Mouse (Mus musculus): ENCODE measurements around the gene Ttc30b. TPM values are rescaled to one million over a fixed set of nuclear protein-coding genes. Genes with fewer than 3 reads are reported as not detected.
A peak's percentile ranks its signal among the peaks of the same experiment; 100 is the strongest.

The Ttc30b gene
- total and polyA plus RNA-seq, 2 experiments from 2014 or later: 14.0 to 26.7 TPM

DNA sequence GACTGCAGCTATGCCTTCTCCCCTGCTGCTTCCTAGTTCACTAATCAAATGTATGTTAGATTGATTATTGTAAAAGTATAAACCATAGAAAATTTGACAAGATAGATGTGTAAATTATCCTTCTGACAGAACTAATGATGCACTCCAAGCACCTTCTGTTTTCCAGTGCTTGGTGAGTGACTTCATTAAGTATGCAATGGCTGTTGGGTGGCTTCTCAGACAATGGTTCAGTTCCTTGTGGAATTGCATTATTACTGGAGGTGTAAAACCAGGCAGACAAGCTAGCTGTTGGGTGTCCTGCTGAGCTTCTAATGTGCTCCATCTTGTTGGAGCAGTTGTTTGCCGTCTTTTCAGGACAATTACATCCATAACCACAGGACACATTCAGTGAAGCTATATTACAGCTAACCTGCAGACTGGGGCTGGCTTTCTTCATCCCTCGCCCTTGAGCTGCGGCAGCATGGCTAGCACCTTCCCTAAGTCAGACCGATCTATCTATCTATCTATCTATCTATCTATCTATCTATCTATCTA, 14.5 kb downstream of the Ttc30b start:
- no peak overlapping the region for H3K27ac ChIP-seq (ENCODE audit: low read depth)
- H3K9ac ChIP-seq (replicated peaks; ENCODE audit: low read depth, low read length): no peak overlapping the region
- no peaks in the 10 kb centered on the region for H3K27me3 ChIP-seq (ENCODE audit: control insufficient read depth, insufficient read depth, low read length)
- no peaks in the 10 kb centered on the region for H3K9me3 ChIP-seq (replicated peaks; ENCODE audit: control insufficient read depth, low read length)
- ATAC-seq (ENCODE audit: insufficient read depth, low read depth): no peak
- TF ChIP-seq CTCF (IDR thresholded peaks at IDR 0.05; ENCODE audit: low read depth): no peak
- H3K36me3 ChIP-seq (replicated peaks; ENCODE audit: control insufficient read depth, insufficient read depth, low read length): peaks cover 14% of the 10 kb centered on the region
- no peak overlapping the region for H3K4me3 ChIP-seq (ENCODE audit: low read depth, low read length)
- no peaks in the 10 kb centered on the region for H3K4me1 ChIP-seq (ENCODE audit: control insufficient read depth, insufficient read depth)
- no peak for DNase-seq (ENCODE audit: low spot score)
- H3K4me2 ChIP-seq (ENCODE audit: low read depth, low read length): no peak overlapping the region
- 87% methylated on average over 4 of the region's 4 CpGs for WGBS

DNA sequence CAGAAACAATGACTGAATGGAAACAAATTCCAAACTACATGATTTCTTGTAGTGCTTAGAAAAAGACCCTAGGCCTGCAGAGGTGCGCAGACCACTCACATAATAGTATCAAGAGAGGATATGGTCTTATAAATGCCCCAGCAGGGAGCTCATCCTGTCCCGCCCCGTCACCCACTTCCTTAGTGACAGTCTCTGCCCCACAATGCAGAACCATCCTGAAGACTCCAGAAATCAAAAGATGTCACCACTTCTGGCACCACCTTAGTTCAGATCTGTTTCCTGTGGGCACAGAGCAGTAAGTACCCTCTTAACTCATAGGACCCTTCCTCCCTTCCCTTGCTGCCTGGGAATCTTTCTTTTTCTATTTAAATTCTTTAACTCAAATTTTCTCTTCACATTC, 23.3 kb downstream of the Ttc30b start:
- Histone ChIP-seq H3K27ac (ENCODE audit: low read depth) (no peak overlapping the region), H3K9ac (replicated peaks; ENCODE audit: low read depth, low read length) (no peak overlapping the region), H3K4me1 (ENCODE audit: control insufficient read depth, insufficient read depth) (no peaks in the 10 kb centered on the region), H3K36me3 (replicated peaks; ENCODE audit: control insufficient read depth, insufficient read depth, low read length) (peaks cover 34% of the 10 kb centered on the region), H3K9me3 (replicated peaks; ENCODE audit: control insufficient read depth, low read length) (no peaks in the 10 kb centered on the region), H3K4me3 (ENCODE audit: low read depth, low read length) (no peak overlapping the region), H3K27me3 (ENCODE audit: control insufficient read depth, insufficient read depth, low read length) (no peaks in the 10 kb centered on the region), H3K4me2 (ENCODE audit: low read depth, low read length) (no peak overlapping the region)
- TF ChIP-seq EP300 (IDR thresholded peaks at IDR 0.05; ENCODE audit: low read depth): no peak
- TF ChIP-seq CTCF (IDR thresholded peaks at IDR 0.05; ENCODE audit: low read depth): no peak
- ATAC-seq (ENCODE audit: insufficient read depth, low read depth) (no peak), DNase-seq (ENCODE audit: low spot score) (no peak)
- 86% methylated on average over 3 of the region's 3 CpGs for WGBS

DNA sequence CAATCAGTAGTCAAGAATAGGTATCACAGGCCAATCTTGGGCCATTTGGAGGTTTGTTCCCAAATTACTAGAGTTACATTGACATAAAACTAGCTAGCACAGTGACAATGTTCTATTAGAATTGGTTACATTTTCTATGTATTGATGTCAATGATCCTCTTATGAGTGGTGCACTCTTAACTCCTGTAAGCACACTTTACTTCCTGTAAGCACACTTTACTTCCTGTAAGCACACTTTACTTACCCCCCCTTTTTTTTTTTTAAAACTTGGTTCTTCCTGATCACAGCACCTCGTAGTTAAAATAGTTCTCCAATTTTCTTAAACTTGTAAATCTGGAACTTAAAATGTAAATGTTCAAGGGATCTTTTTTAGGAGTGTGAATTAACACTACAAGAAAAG, 31.2 kb downstream of the Ttc30b start:
- WGBS: 80% methylated on average over 1 of the region's 1 CpGs
- Histone ChIP-seq H3K4me2 (ENCODE audit: low read depth, low read length) (no peak overlapping the region), H3K27ac (ENCODE audit: low read depth) (no peak overlapping the region), H3K4me3 (ENCODE audit: low read depth, low read length) (no peak overlapping the region), H3K9me3 (replicated peaks; ENCODE audit: control insufficient read depth, low read length) (no peaks in the 10 kb centered on the region), H3K27me3 (ENCODE audit: control insufficient read depth, insufficient read depth, low read length) (no peaks in the 10 kb centered on the region), H3K9ac (replicated peaks; ENCODE audit: low read depth, low read length) (no peak overlapping the region), H3K4me1 (ENCODE audit: control insufficient read depth, insufficient read depth) (no peaks in the 10 kb centered on the region), H3K36me3 (replicated peaks; ENCODE audit: control insufficient read depth, insufficient read depth, low read length) (peaks cover 38% of the 10 kb centered on the region)
- TF ChIP-seq EP300 (IDR thresholded peaks at IDR 0.05; ENCODE audit: low read depth): no peak
- no peak for TF ChIP-seq CTCF (IDR thresholded peaks at IDR 0.05; ENCODE audit: low read depth)
- no peak for ATAC-seq (ENCODE audit: insufficient read depth, low read depth)
- no peak for DNase-seq (ENCODE audit: low spot score)

- no peak overlapping the region for H3K4me2 ChIP-seq (ENCODE audit: low read depth, low read length)
- no peak for DNase-seq (ENCODE audit: low spot score)
- peaks cover 4% of the 10 kb centered on the region; the same call in 1 of the 2 replicates for H3K9me3 ChIP-seq (replicated peaks; ENCODE audit: control insufficient read depth, low read length)
- no peak for TF ChIP-seq EP300 (IDR thresholded peaks at IDR 0.05; ENCODE audit: low read depth)
- no peak for TF ChIP-seq CTCF (IDR thresholded peaks at IDR 0.05; ENCODE audit: low read depth)
- ATAC-seq (ENCODE audit: insufficient read depth, low read depth): no peak
- H3K4me1 ChIP-seq (ENCODE audit: control insufficient read depth, insufficient read depth): no peaks in the 10 kb centered on the region
- no peak overlapping the region for H3K27ac ChIP-seq (ENCODE audit: low read depth)
- H3K36me3 ChIP-seq (replicated peaks; ENCODE audit: control insufficient read depth, insufficient read depth, low read length): peaks cover 29% of the 10 kb centered on the region
- no peak overlapping the region for H3K9ac ChIP-seq (replicated peaks; ENCODE audit: low read depth, low read length)
- H3K27me3 ChIP-seq (ENCODE audit: control insufficient read depth, insufficient read depth, low read length): no peaks in the 10 kb centered on the region
- WGBS: 75% methylated on average over 9 of the region's 9 CpGs
- no peak overlapping the region for H3K4me3 ChIP-seq (ENCODE audit: low read depth, low read length)
Measured at GRCm38 (mm10) chr2:75901869-75902268, 36.5 kb downstream of the Ttc30b start.

DNA sequence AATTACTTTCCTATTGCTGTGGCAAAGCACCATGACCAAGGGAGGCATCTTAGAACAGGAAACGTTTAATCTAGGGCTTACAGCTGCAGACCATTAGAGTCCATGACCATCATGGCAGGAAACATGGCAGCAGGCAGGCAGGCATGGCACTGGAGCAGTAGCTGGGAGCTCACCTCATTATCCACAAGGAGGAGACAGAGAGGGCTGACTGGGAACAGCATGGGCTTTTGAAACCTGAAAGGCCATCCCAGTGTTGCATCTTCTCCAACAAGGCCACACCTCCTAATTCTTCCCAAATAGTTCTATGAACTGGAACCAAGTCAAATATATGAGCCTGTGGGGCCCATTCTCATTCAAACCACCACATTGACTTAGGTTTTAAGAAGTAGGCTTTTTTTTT, 38.1 kb downstream of the Ttc30b start:
- no peak overlapping the region for H3K4me3 ChIP-seq (ENCODE audit: low read depth, low read length)
- no peak for TF ChIP-seq EP300 (IDR thresholded peaks at IDR 0.05; ENCODE audit: low read depth)
- TF ChIP-seq CTCF (IDR thresholded peaks at IDR 0.05; ENCODE audit: low read depth): peak; percentile 22
- 86% methylated on average over 1 of the region's 1 CpGs for WGBS

DNA sequence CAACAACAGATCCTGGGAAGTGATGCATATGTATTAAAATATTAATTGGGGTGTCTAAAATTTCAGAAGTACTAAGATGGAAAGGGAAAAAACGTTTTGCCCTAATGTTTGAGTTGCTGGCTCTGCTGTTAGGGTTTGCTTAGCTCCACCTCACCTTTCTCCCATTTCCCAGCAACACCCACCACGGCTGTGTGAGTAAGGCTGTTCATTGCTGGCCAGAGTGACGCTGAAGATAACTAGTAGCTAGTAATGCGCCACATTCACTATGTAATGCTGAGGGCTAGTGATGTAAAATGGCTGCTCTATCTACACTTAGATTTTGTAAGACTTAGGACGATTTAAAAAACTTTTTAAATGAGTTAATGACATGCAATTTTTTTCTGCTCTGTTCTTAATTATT, 42.7 kb downstream of the Ttc30b start:
- H3K4me2 ChIP-seq (ENCODE audit: low read depth, low read length): no peak overlapping the region
- no peaks in the 10 kb centered on the region for H3K4me1 ChIP-seq (ENCODE audit: control insufficient read depth, insufficient read depth)
- H3K4me3 ChIP-seq (ENCODE audit: low read depth, low read length): no peak overlapping the region
- ATAC-seq (ENCODE audit: insufficient read depth, low read depth): no peak
- 80% methylated on average over 5 of the region's 5 CpGs for WGBS
- no peak for DNase-seq (ENCODE audit: low spot score)
- H3K36me3 ChIP-seq (replicated peaks; ENCODE audit: control insufficient read depth, insufficient read depth, low read length): peaks cover 13% of the 10 kb centered on the region
- H3K9ac ChIP-seq (replicated peaks; ENCODE audit: low read depth, low read length): no peak overlapping the region
- no peaks in the 10 kb centered on the region for H3K27me3 ChIP-seq (ENCODE audit: control insufficient read depth, insufficient read depth, low read length)
- H3K27ac ChIP-seq (ENCODE audit: low read depth): no peak overlapping the region
- peaks cover 4% of the 10 kb centered on the region; the same call in 1 of the 2 replicates for H3K9me3 ChIP-seq (replicated peaks; ENCODE audit: control insufficient read depth, low read length)
- TF ChIP-seq CTCF (IDR thresholded peaks at IDR 0.05; ENCODE audit: low read depth) (no peak), EP300 (IDR thresholded peaks at IDR 0.05; ENCODE audit: low read depth) (no peak)

More for the DNA sequence above, 38.1 kb downstream of the Ttc30b start:
- Histone ChIP-seq H3K4me1 (ENCODE audit: control insufficient read depth, insufficient read depth) (no peaks in the 10 kb centered on the region), H3K9ac (replicated peaks; ENCODE audit: low read depth, low read length) (no peak overlapping the region), H3K27me3 (ENCODE audit: control insufficient read depth, insufficient read depth, low read length) (no peaks in the 10 kb centered on the region), H3K36me3 (replicated peaks; ENCODE audit: control insufficient read depth, insufficient read depth, low read length) (peaks cover 22% of the 10 kb centered on the region), H3K27ac (ENCODE audit: low read depth) (no peak overlapping the region), H3K9me3 (replicated peaks; ENCODE audit: control insufficient read depth, low read length) (peaks cover 4% of the 10 kb centered on the region; the same call in 1 of the 2 replicates), H3K4me2 (ENCODE audit: low read depth, low read length) (no peak overlapping the region)
- DNase-seq (ENCODE audit: low spot score): no peak
- no peak for ATAC-seq (ENCODE audit: insufficient read depth, low read depth)
